In the genomic region with DNA sequence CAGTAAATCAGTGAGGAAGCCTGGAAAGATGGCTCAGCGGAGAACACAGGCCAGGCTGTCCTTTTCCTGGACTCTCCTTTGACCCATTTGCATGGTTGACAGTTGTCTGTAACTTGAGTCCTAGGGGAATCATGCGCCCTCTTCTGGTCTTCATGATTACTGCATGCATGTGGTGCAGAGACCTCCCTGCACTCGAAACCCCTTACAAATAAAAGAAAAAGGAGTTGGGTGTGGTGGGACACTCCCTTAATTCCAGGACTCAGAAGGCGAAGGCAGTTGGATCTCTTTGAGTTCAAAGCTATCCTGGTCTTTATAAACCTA, we compare ENCODE assay signal across 8 mouse cellular contexts. TPM values are rescaled to one million over a fixed set of nuclear protein-coding genes. Genes with fewer than 3 reads are reported as not detected.
DNase-seq lines count a peak whose midpoint lies in the region; ATAC-seq and TF ChIP-seq lines count a peak whose summit lies in the region.

No protein-coding gene starts in this region.

- TF ChIP-seq CTCF in G1E (IDR thresholded peaks at IDR 0.05; ENCODE audit: low read depth, low read length), result peak; percentile 94
- TF ChIP-seq CTCF in liver, postnatal 0 days (IDR thresholded peaks at IDR 0.05; ENCODE audit: low read depth), result peak; percentile 97

- H3K27me3 ChIP-seq in G1E (ENCODE audit: insufficient read depth, low read length), result no peaks in the 10 kb centered on the region
- no peaks in the 10 kb centered on the region for H3K27me3 ChIP-seq in forebrain, embryonic 14.5 days (replicated peaks; ENCODE audit: control insufficient read depth, insufficient read depth, low read length)
- H3K27me3 ChIP-seq in liver, postnatal 0 days (ENCODE audit: insufficient read depth, low read length), result no peaks in the 10 kb centered on the region
- no peaks in the 10 kb centered on the region for H3K27me3 ChIP-seq in neural tube, embryonic 13.5 days

- peaks cover 38% of the 10 kb centered on the region for H3K36me3 ChIP-seq in G1E (replicated peaks)
- H3K36me3 ChIP-seq in forebrain, embryonic 14.5 days (ENCODE audit: control insufficient read depth, insufficient read depth, low read length), result peaks cover 19% of the 10 kb centered on the region
- peaks cover 23% of the 10 kb centered on the region for H3K36me3 ChIP-seq in liver, postnatal 0 days (replicated peaks; ENCODE audit: insufficient read depth, low read length)
- peaks cover 21% of the 10 kb centered on the region for H3K36me3 ChIP-seq in neural tube, embryonic 13.5 days

- H3K4me3 ChIP-seq in G1E (ENCODE audit: low read depth, low read length), result peak overlapping the region; percentile 91
- peak overlapping the region; percentile 65 for H3K4me3 ChIP-seq in forebrain, embryonic 14.5 days (ENCODE audit: low read depth, low read length)
- peak overlapping the region; percentile 87 for H3K4me3 ChIP-seq in liver, postnatal 0 days (ENCODE audit: low read depth, low read length)
- H3K4me3 ChIP-seq in neural tube, embryonic 13.5 days, result peak overlapping the region; percentile 79

- H3K4me2 ChIP-seq in forebrain, embryonic 14.5 days (ENCODE audit: low read length), result peak overlapping the region; percentile 84
- peak overlapping the region; percentile 94 for H3K4me2 ChIP-seq in liver, postnatal 0 days (ENCODE audit: low read depth, low read length)
- H3K4me2 ChIP-seq in neural tube, embryonic 13.5 days, result peak overlapping the region; percentile 88

- peaks cover 62% of the 10 kb centered on the region for H3K4me1 ChIP-seq in G1E (ENCODE audit: insufficient read depth, low read depth, low read length)
- H3K4me1 ChIP-seq in forebrain, embryonic 14.5 days (ENCODE audit: control insufficient read depth, insufficient read depth, low read length), result peaks cover 5% of the 10 kb centered on the region; the same call in 1 of the 2 replicates
- peaks cover 19% of the 10 kb centered on the region for H3K4me1 ChIP-seq in liver, postnatal 0 days (ENCODE audit: insufficient read depth)
- peaks cover 11% of the 10 kb centered on the region for H3K4me1 ChIP-seq in neural tube, embryonic 13.5 days (replicated peaks)

- WGBS in forebrain, embryonic 14.5 days, result 2% methylated on average over 4 of the region's 4 CpGs
- WGBS in large intestine, adult 2 months, result under 1% methylated on average over 4 of the region's 4 CpGs
- WGBS in liver, postnatal 0 days (ENCODE audit: insufficient replicate concordance), result 5% methylated on average over 4 of the region's 4 CpGs
- WGBS in neural tube, embryonic 13.5 days, result under 1% methylated on average over 4 of the region's 4 CpGs

- H3K27ac ChIP-seq in forebrain, embryonic 14.5 days (ENCODE audit: low read depth, low read length), result peak overlapping the region; percentile 62; the same call in 1 of the 2 replicates
- H3K27ac ChIP-seq in liver, postnatal 0 days (ENCODE audit: low read depth), result peak overlapping the region; percentile 90
- H3K27ac ChIP-seq in neural tube, embryonic 13.5 days (replicated peaks), result peak overlapping the region; percentile 78

- ATAC-seq in G1E (ENCODE audit: extremely low read depth, insufficient number of reproducible peaks, low FRiP score, poor library complexity, severe bottlenecking), result no peak; the same call in 1 of the 2 replicates
- ATAC-seq in forebrain, embryonic 14.5 days, result peak; percentile 52
- ATAC-seq in liver, postnatal 0 days, result peak; percentile 52
- ATAC-seq in neural tube, embryonic 13.5 days (ENCODE audit: low read depth), result peak; percentile 52

- DNase-seq in G1E (ENCODE audit: low spot score), result no peak
- DNase-seq in cerebellum, adult 11 months, result peak; percentile 77
- peak; percentile 91 for DNase-seq in forebrain, embryonic 14.5 days (ENCODE audit: low spot score)
- peak; percentile 81 to 89 for DNase-seq in heart, postnatal 14 days
- peak; percentile 69 for DNase-seq in large intestine, adult 2 months (ENCODE audit: low read depth, low spot score)
- DNase-seq in liver, postnatal 0 days, result peak; percentile 86
- DNase-seq in telencephalon, adult 2 months (ENCODE audit: low read depth, low spot score), result peak; percentile 54

- intact Hi-C loops in heart, postnatal 14 days (cut with DNase I), result loop anchor here (5.0 kb wide), 1 partner anchor 190 kb away; a partner anchor contains a TSS

- H3K9ac ChIP-seq in forebrain, embryonic 14.5 days (ENCODE audit: low read length), result peak overlapping the region; percentile 80
- H3K9ac ChIP-seq in liver, postnatal 0 days (replicated peaks), result peak overlapping the region; percentile 90
- H3K9ac ChIP-seq in neural tube, embryonic 13.5 days, result peak overlapping the region; percentile 89

- no peak for TF ChIP-seq EP300 in liver, postnatal 0 days (IDR thresholded peaks at IDR 0.05; ENCODE audit: low read depth)

- peaks cover 4% of the 10 kb centered on the region; the same call in 1 of the 2 replicates for H3K9me3 ChIP-seq in G1E (replicated peaks)
- H3K9me3 ChIP-seq in forebrain, embryonic 14.5 days (replicated peaks; ENCODE audit: control insufficient read depth, low read length), result no peaks in the 10 kb centered on the region
- no peaks in the 10 kb centered on the region for H3K9me3 ChIP-seq in liver, postnatal 0 days (ENCODE audit: low read length)
- no peaks in the 10 kb centered on the region for H3K9me3 ChIP-seq in neural tube, embryonic 13.5 days

RNA-seq across cellular contexts. Expression of a gene that starts 0.7 kb away (rescaled TPM):
- 97.3 and 102 TPM in 2 replicates for total RNA-seq in G1E (2014; fragmentation: Nextera tagmentation)
- total RNA-seq in G1E (2017), result 109 and 144 TPM in 2 replicates
- 104 and 108 TPM in 2 replicates for polyA plus RNA-seq in G1E (2012)
- polyA plus RNA-seq in forebrain, embryonic 14.5 days (2014; fragmentation: Nextera tagmentation; extraction: Ambion mirVana), result 124 and 135 TPM in 2 replicates
- 10 to 100 TPM; 39.2 to 45.9 TPM for total RNA-seq in heart, postnatal 14 days (2021)
- polyA plus RNA-seq in large intestine, adult 2 months (2012; rRNA removed), result 43.8 and 63.0 TPM in 2 replicates
- 51.3 and 62.3 TPM in 2 replicates for polyA plus RNA-seq in liver, postnatal 0 days (2015; fragmentation: Nextera tagmentation; extraction: Ambion mirVana)
- polyA plus RNA-seq in neural tube, embryonic 13.5 days (2015; fragmentation: Nextera tagmentation; extraction: Ambion mirVana), result 103 and 110 TPM in 2 replicates

RNA-seq across cellular contexts. Expression of a gene that starts 9.4 kb away (rescaled TPM):
- total RNA-seq in G1E (2014; fragmentation: Nextera tagmentation) (43.3 and 43.7 TPM in 2 replicates), G1E (2017) (89.2 and 100 TPM in 2 replicates)
- polyA plus RNA-seq in G1E (2012), result 54.8 and 59.5 TPM in 2 replicates
- polyA plus RNA-seq in forebrain, embryonic 14.5 days (2014; fragmentation: Nextera tagmentation; extraction: Ambion mirVana), result 0.70 and 1.2 TPM in 2 replicates
- total RNA-seq in heart, postnatal 14 days (2021), result 1 to 10 TPM; 3.1 to 4.5 TPM
- 10.0 and 11.3 TPM in 2 replicates for polyA plus RNA-seq in large intestine, adult 2 months (2012; rRNA removed)
- polyA plus RNA-seq in liver, postnatal 0 days (2015; fragmentation: Nextera tagmentation; extraction: Ambion mirVana), result 13.5 and 14.8 TPM in 2 replicates
- polyA plus RNA-seq in neural tube, embryonic 13.5 days (2015; fragmentation: Nextera tagmentation; extraction: Ambion mirVana), result 1.0 and 1.4 TPM in 2 replicates

RNA-seq across cellular contexts. Expression of a gene that starts 23.5 kb away (rescaled TPM):
- total RNA-seq in G1E (2014; fragmentation: Nextera tagmentation), result 107 and 121 TPM in 2 replicates
- total RNA-seq in G1E (2017), result 4.1 and 6.6 TPM in 2 replicates
- 239 and 302 TPM in 2 replicates for polyA plus RNA-seq in G1E (2012)
- polyA plus RNA-seq in forebrain, embryonic 14.5 days (2014; fragmentation: Nextera tagmentation; extraction: Ambion mirVana), result 8.4 and 11.2 TPM in 2 replicates
- 10 to 100 TPM; 29.9 to 32.0 TPM for total RNA-seq in heart, postnatal 14 days (2021)
- 27.9 and 36.8 TPM in 2 replicates for polyA plus RNA-seq in large intestine, adult 2 months (2012; rRNA removed)
- 5.3 and 5.7 TPM in 2 replicates for polyA plus RNA-seq in liver, postnatal 0 days (2015; fragmentation: Nextera tagmentation; extraction: Ambion mirVana)
- 14.5 and 16.7 TPM in 2 replicates for polyA plus RNA-seq in neural tube, embryonic 13.5 days (2015; fragmentation: Nextera tagmentation; extraction: Ambion mirVana)

RNA-seq across cellular contexts. Expression of a gene that starts 29.5 kb away (rescaled TPM):
- total RNA-seq in G1E (2014; fragmentation: Nextera tagmentation), result 0.23 and 0.24 TPM in 2 replicates
- total RNA-seq in G1E (2017), result 0.11 TPM in 1 of 2 replicates, not detected in the other
- 0.15 and 0.18 TPM in 2 replicates for polyA plus RNA-seq in G1E (2012)
- polyA plus RNA-seq in forebrain, embryonic 14.5 days (2014; fragmentation: Nextera tagmentation; extraction: Ambion mirVana), result 0.55 and 1.0 TPM in 2 replicates
- total RNA-seq in heart, postnatal 14 days (2021), result 1 to 10 TPM; 1.4 to 2.4 TPM
- 5.1 and 8.9 TPM in 2 replicates for polyA plus RNA-seq in large intestine, adult 2 months (2012; rRNA removed)
- polyA plus RNA-seq in liver, postnatal 0 days (2015; fragmentation: Nextera tagmentation; extraction: Ambion mirVana), result 0.04 TPM in 2 replicates
- 2.2 and 2.9 TPM in 2 replicates for polyA plus RNA-seq in neural tube, embryonic 13.5 days (2015; fragmentation: Nextera tagmentation; extraction: Ambion mirVana)

RNA-seq across cellular contexts. Expression of a gene that starts 41.9 kb away (rescaled TPM):
- total RNA-seq in G1E (2014; fragmentation: Nextera tagmentation) (not detected in 2 replicates), G1E (2017) (0.06 and 0.11 TPM in 2 replicates)
- 0.01 TPM in 2 replicates for polyA plus RNA-seq in G1E (2012)
- not detected in 2 replicates for polyA plus RNA-seq in forebrain, embryonic 14.5 days (2014; fragmentation: Nextera tagmentation; extraction: Ambion mirVana)
- total RNA-seq in heart, postnatal 14 days (2021), result not detected
- polyA plus RNA-seq in large intestine, adult 2 months (2012; rRNA removed), result not detected in 2 replicates
- 18.4 and 29.0 TPM in 2 replicates for polyA plus RNA-seq in liver, postnatal 0 days (2015; fragmentation: Nextera tagmentation; extraction: Ambion mirVana)
- polyA plus RNA-seq in neural tube, embryonic 13.5 days (2015; fragmentation: Nextera tagmentation; extraction: Ambion mirVana), result not detected in 2 replicates
